Mouse (Mus musculus) spleen, embryonic (tissue): ENCODE measurements around the gene Wscd2.

Experiments
- CTCF ChIA-PET: fragments of 350-600 bp; sonication (Branson Sonifier 250); formaldehyde crosslinking; loops from one replicate; lab custom pipeline; 2022; lab: Charles Lee

Gene Wscd2

GRCm38 (mm10) chr5:113480451-113480850, 9.7 kb upstream of the Wscd2 start:
- CTCF ChIA-PET, result no interaction called here

GRCm38 (mm10) chr5:113485584-113486162, 4.5 kb upstream of the Wscd2 start:
- CTCF ChIA-PET, result interaction anchor here (0.5 kb wide), 1 partner anchor 19 kb away, joined by 8 read pairs; no protein-coding TSS in a partner anchor

GRCm38 (mm10) chr5:113487879-113488278, 2.3 kb upstream of the Wscd2 start:
- CTCF ChIA-PET, result no interaction called here

- CTCF ChIA-PET, result no interaction called here
These were observed 516 bp upstream of the Wscd2 start for GRCm38 (mm10) chr5:113489617-113490016.

GRCm38 (mm10) chr5:113490467-113491260, 531 bp downstream of the Wscd2 start:
- CTCF ChIA-PET, result interaction anchor here (0.5 kb wide), 1 partner anchor 19 kb away, joined by 4 read pairs; no protein-coding TSS in a partner anchor

- CTCF ChIA-PET, result no interaction called here
These were observed 1.4 kb downstream of the Wscd2 start for GRCm38 (mm10) chr5:113491552-113491951.

GRCm38 (mm10) chr5:113491988-113492387, 1.9 kb downstream of the Wscd2 start:
- CTCF ChIA-PET, result no interaction called here

- CTCF ChIA-PET, result no interaction called here
These were observed 2.4 kb downstream of the Wscd2 start for GRCm38 (mm10) chr5:113492417-113493035.

- CTCF ChIA-PET, result no interaction called here
These were observed 3.9 kb downstream of the Wscd2 start for GRCm38 (mm10) chr5:113493997-113494396.

- CTCF ChIA-PET, result no interaction called here
These were observed 6.8 kb downstream of the Wscd2 start for GRCm38 (mm10) chr5:113496926-113497325.

- CTCF ChIA-PET, result no interaction called here
These were observed 9.3 kb downstream of the Wscd2 start for GRCm38 (mm10) chr5:113499421-113499820.

GRCm38 (mm10) chr5:113503276-113503675, 13.1 kb downstream of the Wscd2 start:
- CTCF ChIA-PET, result no interaction called here

- CTCF ChIA-PET, result no interaction called here
These were observed 14.5 kb downstream of the Wscd2 start for GRCm38 (mm10) chr5:113504654-113505053.

- CTCF ChIA-PET, result no interaction called here
These were observed 15.9 kb downstream of the Wscd2 start for GRCm38 (mm10) chr5:113506065-113506464.

GRCm38 (mm10) chr5:113506779-113507178, 16.6 kb downstream of the Wscd2 start:
- CTCF ChIA-PET, result no interaction called here

- CTCF ChIA-PET, result no interaction called here
These were observed 19.0 kb downstream of the Wscd2 start for GRCm38 (mm10) chr5:113509167-113509566.

GRCm38 (mm10) chr5:113513640-113514039, 23.5 kb downstream of the Wscd2 start:
- CTCF ChIA-PET, result no interaction called here

GRCm38 (mm10) chr5:113514062-113514461, 23.9 kb downstream of the Wscd2 start:
- CTCF ChIA-PET, result no interaction called here

- CTCF ChIA-PET, result no interaction called here
These were observed 26.2 kb downstream of the Wscd2 start for GRCm38 (mm10) chr5:113516119-113516872.

GRCm38 (mm10) chr5:113516873-113517336, 26.8 kb downstream of the Wscd2 start:
- CTCF ChIA-PET, result no interaction called here

GRCm38 (mm10) chr5:113517387-113517786, 27.3 kb downstream of the Wscd2 start:
- CTCF ChIA-PET, result no interaction called here

- CTCF ChIA-PET, result no interaction called here
These were observed 30.9 kb downstream of the Wscd2 start for GRCm38 (mm10) chr5:113521037-113521436.
